Comparison of ENCODE assay signal across 25 mouse cellular contexts in the genomic region with DNA sequence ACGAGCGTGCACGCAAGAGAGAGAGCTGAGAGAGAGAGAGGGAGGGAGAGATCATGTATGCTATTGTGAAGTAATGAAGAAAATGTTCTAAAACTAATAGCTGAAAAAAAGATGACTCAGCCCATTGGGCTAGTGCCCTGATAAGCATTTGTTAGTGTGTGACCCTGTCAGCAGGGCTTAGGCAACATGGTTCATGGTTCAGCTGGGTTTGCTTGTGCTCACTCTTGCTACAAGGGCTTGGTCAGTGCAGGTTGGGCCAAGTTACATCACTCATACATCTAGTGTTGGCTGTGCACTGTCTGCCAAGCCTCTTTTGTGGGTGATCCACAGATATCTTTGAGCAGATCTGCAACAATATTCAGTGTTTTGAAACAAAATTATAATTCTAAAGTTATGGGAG.
A peak's percentile ranks its signal among the peaks of the same experiment; 100 is the strongest.
DNase-seq lines count a peak whose midpoint lies in the region; TF ChIP-seq lines count a peak whose summit lies in the region.
"Had no signal": no experiment of that assay in that cellular context is flagged by ENCODE, and none has a peak within 500 bp of the region (broad histone marks: within the 10 kb centered on the region; RNA-seq: fewer than 3 reads in every experiment).

No protein-coding gene starts in this region.

- no peaks in the 10 kb centered on the region for H3K4me1 ChIP-seq in lung, adult 2 months (ENCODE audit: control insufficient read depth, insufficient read depth, low read length)
- H3K4me1 ChIP-seq: embryonic facial prominence, embryonic 15.5 days; heart, embryonic 12.5 days; liver, embryonic 15.5 days; neural tube, embryonic 15.5 days had no signal

- no peak for TF ChIP-seq POLR2A in lung, adult 2 months (IDR thresholded peaks at IDR 0.05; ENCODE audit: borderline replicate concordance, extremely low read depth, low read depth, low read length)

- no peak overlapping the region for H3K4me3 ChIP-seq in lung, adult 2 months (replicated peaks; ENCODE audit: extremely low read depth, low read depth, low read length)
- H3K4me3 ChIP-seq: embryonic facial prominence, embryonic 10.5 days; embryonic facial prominence, embryonic 15.5 days; forebrain, embryonic 12.5 days; heart, embryonic 12.5 days; limb, embryonic 13.5 days; liver, embryonic 15.5 days; neural tube, embryonic 15.5 days had no signal

- no peak for TF ChIP-seq CTCF in lung, adult 2 months (IDR thresholded peaks at IDR 0.05; ENCODE audit: insufficient read depth, low read length)

- WGBS in lung, adult 2 months = 80% methylated on average over 3 of the region's 3 CpGs

- peak; percentile 72 to 86 for DNase-seq in adrenal gland, adult (ENCODE audit: inconsistent age in 2 of 2, low spot score in 1 of 2)
- no peak for DNase-seq in adrenal gland, postnatal 4 days (ENCODE audit: low spot score in 2 of 2)
- DNase-seq in lung, postnatal 36 days = peak; percentile 8
- no peak for DNase-seq in lung, adult 2 months
- DNase-seq in adrenal gland, postnatal 14 days = peak; percentile 59
- no peak for DNase-seq in thymus, postnatal 14 days
- DNase-seq in heart, adult 8-10 months (ENCODE audit: low spot score) = no peak
- DNase-seq in layer of hippocampus, adult 18-20 months (ENCODE audit: low spot score in 2 of 2) = no peak
- DNase-seq: cerebellum, adult 8-10 months; cerebellum, postnatal 25 days; gastrocnemius, postnatal 25 days; heart, adult 18-20 months; kidney, postnatal 14 days; midbrain, embryonic 14.5 days; right cerebral cortex, postnatal 25 days; spleen, adult 18-20 months; thymus, adult 18-20 months; thymus, postnatal 36 days had no signal

Comparison
In these comparisons a context has a peak if more than half of its experiments do, and no peak if none do; other contexts are left out.
1. DNase-seq: peak in adrenal gland, adult (2 of 2), lung, postnatal 36 days (single experiment) and adrenal gland, postnatal 14 days (single experiment); none in adrenal gland, postnatal 4 days (0 of 2), lung, adult 2 months (single experiment), thymus, postnatal 14 days (single experiment), heart, adult 8-10 months (single experiment) and layer of hippocampus, adult 18-20 months (0 of 2).